Mouse (Mus musculus): Measurements from ENCODE around the gene G3bp2.
"Not testable (repeated sequence)": the region's sequence is repeated elsewhere in the genome, so short reads cannot be mapped to it uniquely, and the experiment has no call there.

Gene G3bp2

DNA sequence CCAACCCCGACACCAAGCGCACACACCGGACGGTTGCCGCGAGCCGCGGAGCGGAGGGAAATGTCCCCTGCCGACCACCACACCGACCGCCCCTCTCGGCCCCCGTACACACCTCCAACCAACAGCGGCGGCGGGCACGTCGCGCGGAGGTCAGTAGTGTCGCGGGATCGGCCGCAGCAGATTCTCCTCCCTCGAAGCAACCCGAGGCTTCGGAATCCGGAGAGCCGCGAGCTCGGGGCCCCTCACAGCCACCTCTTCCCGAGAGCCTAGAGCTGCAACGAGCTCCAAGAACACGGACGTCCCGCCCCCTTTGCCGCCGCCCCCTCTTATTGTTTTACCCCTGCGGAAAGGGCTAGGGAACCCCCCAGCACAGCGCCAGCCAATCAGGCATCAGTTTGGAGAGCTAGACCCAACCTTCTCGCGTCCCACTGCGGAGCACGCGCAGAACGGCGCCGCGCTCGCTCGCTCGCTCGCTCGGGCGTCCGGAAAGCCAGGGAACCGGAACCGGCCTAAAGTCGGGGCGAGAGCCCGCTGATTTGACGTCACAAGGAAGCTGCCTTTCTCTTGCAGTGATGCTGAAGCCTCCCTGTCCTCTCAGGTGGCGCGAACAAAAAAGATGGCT, at the start of gene G3bp2:
G3bp2 (minus strand) TSS at position 303 of the 622 bp plus-strand sequence.
- peak; percentile 96 for DNase-seq (ENCODE audit: extremely low read depth, low read depth)

DNA sequence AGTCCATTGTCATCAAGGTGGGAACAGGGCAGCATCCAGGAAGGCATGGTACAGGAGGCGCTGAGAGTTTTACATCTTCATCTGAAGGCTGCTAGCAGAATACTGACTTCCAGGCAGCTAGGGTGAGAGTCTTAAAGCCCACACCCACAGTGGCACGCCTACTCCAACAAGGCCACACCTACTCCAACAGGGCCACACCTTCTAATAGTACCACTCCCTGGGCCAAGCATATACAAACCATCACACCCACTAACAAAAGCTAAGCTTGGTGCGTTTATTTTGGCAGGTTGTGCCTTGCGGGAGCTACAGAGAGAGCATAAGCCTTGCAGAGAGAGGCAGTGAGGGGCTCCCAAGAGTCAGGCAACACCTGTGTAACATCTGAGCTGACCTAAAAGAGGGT, 49.5 kb upstream of the G3bp2 start:
- DNase-seq (ENCODE audit: extremely low read depth, low read depth), result not testable (repeated sequence)

DNA sequence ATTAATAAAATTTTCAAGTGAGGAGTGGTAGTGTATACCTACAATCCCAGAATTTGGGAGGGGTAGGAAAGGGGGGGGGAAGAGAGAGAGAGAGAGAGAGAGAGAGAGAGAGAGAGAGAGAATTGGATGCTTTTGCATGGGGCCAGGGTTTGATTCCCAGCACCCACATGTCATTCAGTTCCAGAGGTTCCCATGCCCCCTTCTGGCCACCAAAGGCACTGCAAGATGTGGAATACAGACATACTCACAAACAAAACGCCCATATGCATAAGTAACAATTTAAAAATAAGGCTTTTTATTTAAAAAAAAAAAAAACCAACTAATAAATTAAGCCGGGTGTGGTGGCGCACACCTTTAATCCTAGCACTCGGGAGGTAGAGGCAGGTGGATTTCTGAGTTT, 48.6 kb upstream of the G3bp2 start:
- no peak for DNase-seq (ENCODE audit: extremely low read depth, low read depth)

DNA sequence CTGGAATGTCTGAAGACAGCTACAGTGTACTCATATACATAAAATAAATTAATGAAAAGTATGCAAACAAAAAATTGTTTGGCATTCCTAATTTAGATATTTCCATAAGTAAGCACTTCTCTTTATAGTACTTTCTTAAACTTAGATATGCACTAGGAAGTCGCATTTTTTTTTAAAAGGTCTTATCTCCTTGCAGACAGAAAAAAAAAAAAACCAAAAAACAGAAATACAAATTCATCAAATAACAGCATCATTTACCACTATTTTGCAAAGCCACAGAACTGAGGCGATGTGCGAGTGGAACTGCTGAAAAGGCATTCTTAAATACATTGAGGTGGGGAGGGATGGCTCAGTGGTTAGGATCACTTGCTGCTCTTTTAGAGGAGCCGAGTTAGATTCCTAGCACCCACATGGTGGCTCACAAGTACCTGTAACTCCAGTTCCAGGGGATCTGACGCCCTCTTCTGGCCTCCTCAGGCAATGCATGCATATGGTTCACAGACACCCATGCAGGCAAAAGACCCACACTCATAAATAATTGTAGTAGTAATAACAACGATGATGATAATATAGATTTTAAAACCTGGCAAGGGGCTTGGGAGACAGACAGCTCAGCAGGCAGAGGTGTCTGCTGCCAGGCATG, 46.6 kb upstream of the G3bp2 start:
- peak; percentile 32 for DNase-seq (ENCODE audit: extremely low read depth, low read depth)

DNA sequence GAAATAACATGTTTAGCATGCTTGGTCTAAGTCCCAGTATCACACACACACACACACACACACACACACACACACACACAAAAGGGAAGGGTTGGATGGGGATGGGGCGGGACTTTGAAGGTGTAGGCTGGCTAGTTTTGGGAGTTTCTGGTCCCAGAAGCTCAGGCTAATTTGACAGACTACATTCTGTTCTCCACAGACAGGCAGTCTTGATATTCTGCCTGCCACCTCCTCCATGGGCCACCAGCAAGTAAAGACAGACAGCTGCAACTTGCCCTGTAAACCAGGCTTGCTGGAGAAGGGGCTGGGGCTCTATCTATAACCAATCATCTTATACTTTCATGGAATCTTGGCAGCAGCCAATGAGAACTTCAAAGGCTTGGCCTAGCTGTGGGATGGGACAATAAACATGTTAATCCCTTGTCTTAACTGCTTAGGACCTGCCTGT, 45.8 kb upstream of the G3bp2 start:
- peak; percentile 64 for DNase-seq (ENCODE audit: extremely low read depth, low read depth)

DNA sequence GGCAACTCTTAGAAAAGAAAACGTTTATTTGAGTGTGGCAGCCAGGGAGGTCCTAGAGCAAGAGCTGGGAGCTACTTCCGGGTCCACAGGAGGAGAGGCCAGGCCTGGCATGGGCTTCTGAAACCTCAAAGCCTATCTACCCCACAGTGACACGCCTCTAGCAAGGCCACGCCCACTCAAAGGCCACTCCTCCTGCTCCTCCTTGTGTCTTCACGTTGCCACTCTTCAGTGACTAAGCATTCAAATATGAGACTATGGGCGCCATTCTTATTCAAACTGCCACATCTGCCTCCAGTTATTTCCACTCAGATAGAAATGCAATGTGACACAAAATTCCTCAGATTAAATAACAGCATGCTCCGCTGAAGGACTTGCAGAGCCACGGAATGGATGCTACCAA, 45.1 kb upstream of the G3bp2 start:
- peak; percentile 98 for DNase-seq (ENCODE audit: extremely low read depth, low read depth)

DNA sequence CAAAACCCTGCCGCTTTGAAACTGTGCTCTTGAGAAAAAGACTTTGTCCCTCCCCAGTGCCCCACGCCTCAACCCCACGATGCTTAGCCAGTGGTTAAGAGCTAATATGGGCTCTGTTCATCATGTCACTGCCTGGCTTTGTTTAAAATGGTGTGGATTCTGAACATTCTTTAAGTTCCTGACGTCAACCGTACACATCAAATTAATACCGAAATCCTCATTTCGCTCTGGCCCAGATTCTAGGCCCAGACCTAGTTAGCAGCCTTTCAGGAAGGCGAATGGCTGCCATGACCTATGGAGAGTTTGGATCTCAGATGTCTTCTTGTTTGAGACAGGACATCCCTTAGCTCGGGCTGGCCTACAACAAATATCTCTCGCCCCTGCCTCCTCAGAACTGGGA, 44.2 kb upstream of the G3bp2 start:
- DNase-seq (ENCODE audit: extremely low read depth, low read depth), result no peak

DNA sequence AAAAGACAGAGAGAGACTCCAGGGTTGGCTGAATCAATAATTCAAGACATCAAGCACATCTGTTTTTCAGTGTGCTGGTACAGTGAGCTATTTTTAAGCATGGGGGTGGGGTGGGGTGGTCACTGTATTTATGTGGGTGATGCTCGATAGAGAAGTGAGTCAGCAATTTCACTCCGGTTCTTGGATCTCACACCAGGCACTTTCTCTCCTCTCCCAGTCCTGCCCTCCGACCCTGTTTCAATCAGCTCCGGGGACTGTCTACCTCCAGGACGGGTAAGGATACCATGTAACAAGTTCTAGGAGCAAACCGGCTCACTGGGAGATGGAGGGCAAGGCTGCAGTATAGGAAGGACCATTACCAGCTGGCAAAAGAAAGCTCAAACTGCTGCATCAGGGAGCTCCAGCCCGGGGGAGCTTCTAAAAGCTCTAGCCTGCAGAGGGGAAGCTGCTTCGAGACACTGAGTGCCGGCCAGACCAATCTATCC, 43.7 kb upstream of the G3bp2 start:
- DNase-seq (ENCODE audit: extremely low read depth, low read depth), result peak; percentile 84

DNA sequence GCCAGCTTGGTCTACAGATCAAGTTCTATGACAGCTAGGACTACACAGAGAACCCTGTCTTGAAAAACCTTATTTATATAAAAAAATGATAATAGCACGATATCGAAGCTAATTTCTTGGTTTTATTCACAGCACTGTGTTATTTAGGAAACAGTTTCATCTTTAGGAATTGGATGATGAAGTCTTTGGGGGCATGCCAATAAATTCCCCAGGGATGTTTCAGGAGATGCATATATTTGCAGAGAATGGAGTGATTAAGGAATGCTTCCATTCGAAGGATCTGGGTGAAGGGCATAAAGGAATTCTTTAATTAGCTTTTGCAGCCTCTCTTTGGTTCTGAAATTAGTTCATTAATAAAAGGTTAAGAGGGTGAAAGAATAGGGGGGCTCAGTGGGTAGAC, 41.9 kb upstream of the G3bp2 start:
- no peak for DNase-seq (ENCODE audit: extremely low read depth, low read depth)

DNA sequence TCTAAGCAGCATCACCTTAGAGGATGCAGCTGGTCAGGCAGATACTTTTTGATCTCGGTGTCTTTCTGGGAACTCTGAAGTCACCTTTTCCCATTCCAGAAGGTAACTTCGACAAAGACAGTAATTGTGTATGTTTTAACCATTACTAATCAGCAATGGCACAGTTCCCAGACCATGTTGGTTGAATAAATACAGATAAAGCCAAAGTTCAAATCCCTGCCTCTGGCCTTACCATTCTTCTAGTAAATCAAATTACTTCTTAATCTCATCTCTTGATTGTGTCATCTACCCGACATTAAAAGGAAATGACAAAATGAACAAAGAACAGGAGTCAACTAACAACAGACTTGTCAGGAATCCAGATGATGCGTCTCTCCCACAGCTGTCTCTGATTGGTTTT, 38.1 kb upstream of the G3bp2 start:
- no peak for DNase-seq (ENCODE audit: extremely low read depth, low read depth)

DNA sequence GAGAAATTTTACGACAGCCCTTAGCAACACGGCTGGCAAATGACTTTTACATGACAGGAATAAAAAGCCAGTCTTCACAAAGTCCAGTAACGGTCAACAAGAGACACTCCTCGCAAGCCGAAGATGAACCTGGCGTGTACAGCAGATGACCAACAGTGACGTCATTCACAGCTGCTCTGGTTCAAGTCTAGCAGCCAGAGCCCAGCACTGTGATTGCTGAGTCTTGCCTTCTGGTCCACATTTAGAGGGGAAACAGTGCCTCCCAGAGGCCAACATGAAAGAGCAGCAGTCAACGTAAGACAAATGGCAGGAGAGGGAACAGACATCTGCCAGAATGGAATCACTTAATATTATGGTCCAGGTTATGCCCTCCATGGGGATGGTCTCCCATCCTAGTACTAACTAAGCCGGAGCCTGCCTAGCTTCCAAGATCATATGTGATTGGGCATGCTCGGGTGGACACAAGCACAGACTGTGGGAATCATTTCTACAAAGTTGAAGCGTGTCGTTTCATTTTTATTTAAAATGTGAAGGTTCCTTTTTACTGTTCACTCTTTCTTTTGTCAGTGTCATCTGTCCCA, 34.4 kb upstream of the G3bp2 start:
- peak; percentile 42 for DNase-seq (ENCODE audit: extremely low read depth, low read depth)

DNA sequence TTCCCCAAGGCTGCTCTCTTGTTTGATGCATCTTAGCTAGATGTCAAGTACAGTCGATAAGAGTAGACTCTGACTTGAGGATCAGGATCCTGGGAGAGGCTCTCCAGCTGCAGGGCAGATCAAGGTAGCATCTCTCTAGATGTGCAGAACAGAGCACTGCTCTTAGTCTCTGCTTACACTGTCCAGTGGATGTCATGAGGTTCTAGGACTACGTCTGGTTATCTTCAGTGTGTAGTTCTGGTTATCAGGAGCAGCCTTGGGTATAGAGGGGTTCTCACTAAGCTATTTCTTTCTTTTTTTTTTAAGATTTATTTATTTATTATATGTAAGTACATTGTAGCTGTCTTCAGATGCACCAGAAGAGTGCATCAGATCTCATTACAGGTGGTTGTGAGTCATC, 31.4 kb upstream of the G3bp2 start:
- no peak for DNase-seq (ENCODE audit: extremely low read depth, low read depth)

DNA sequence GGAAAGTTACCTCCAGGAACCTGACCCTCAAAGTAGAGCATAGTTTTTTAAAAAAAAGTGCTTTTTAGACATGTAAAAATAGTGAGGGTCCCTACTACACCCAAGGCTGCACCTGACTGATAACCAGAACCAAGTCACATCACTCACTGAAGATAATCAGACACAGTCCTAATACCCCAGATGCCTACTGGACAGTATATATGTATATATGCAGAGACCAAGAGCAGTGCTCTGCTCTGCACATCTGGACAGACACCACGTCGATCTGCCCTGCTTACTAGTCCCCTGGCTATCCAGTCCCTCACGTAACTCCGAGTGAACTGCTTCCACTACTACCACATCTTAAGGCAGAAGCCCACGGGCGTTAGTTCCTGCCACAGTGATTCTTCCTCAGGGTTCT, 30.7 kb upstream of the G3bp2 start:
- DNase-seq (ENCODE audit: extremely low read depth, low read depth), result no peak

DNA sequence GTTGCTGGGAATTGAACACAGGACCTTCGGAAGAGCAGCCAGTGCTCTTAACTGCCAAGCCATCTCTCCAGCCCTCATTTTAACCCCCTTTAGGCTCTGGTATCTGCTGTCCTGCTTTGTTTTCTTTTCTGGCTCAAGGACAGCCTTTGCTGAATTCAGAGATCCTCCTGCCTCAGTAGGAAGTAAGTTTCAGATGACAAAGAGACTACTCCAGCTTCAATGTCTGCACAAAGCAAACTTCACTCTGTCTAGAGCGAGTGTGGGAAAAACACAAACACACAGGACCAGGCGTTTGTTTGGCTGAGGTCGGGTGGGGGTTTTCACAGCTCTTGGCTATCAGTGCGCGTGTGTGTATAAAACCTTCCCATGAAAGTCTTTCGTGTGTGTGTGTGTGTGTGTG, 30.0 kb upstream of the G3bp2 start:
- no peak for DNase-seq (ENCODE audit: extremely low read depth, low read depth)

DNA sequence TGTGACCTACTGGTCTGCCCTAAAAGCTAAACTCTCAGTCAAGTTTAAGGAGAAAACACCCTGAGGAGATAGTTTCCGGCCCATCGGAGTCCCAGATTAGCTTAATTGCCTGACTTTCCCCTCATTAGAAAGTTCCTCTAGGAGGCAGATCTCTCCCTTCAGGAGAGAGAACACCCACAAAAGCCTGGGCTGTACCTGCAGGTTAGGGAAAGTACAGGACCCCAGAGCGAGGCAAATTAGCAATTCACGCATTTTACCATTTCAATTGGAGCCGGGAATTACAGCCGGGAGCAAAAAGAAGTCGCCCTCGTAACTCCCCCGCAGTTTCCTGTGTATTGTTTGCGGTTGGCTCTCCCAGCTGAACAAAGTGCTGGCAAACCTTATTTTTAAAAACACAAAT, 29.1 kb upstream of the G3bp2 start:
- DNase-seq (ENCODE audit: extremely low read depth, low read depth), result no peak

DNA sequence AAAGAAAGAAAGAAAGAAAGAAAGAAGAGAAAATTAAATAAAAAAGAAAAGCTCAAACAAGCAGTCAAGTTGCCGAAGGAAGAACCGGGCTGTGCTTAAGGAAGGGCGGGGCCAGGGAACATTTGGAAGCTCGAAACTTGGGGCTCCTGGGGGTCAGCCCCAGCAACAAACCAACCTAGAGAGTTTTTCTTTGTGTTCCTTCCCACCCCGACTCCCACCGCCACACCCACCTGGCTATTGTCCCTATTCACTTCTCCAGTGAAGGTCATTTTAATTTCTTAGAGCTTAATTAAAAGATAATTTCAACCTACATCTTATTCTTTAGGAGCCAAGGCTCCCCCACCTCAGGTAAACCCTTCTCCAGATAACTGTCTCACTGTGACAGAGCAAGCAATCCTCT, 28.7 kb upstream of the G3bp2 start:
- no peak for DNase-seq (ENCODE audit: extremely low read depth, low read depth)

DNA sequence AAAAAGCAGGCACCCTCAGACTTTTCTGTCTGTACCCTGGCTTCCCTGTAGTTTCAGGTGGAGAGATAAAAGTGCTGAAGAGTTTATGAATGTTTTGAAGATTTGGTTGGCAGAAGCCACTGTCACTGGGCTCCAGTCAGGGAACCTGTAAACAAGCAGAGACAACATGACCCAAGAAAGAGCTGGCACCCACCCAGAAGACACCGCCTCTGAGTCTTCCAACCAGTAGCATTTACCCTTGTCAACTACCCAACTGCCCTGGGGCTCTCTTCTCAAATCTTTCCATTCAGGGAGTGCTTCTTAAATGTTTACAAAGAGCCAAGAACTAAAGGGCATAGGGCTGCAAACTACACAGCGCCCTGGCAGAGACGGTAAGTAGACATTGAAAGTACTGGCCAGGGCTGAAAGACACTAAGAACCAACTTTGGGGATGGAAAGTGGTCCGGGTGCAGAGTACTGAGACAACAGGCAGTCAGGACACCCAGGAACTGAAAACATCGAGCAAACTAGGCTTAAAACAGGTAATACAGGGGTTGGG, 27.4 kb upstream of the G3bp2 start:
- DNase-seq (ENCODE audit: extremely low read depth, low read depth), result no peak

DNA sequence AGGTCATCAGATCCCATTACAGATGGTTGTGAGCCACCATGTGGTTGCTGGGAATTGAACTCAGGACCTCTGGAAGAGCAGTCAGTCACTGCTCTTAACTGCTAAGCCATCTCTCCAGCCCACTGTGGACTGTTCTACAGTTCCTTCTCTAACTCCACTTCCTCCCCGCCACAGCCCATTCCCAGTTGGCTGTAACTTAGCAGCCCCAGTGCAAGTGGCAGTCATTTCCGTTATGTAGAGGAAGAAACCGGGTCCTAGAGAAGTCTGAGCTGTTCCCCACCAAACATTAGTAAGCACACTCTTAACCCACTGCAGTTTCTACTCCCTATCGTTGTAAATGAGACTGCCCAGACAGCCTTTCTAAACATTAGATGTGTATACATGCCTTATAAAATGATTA, 23.8 kb upstream of the G3bp2 start:
- DNase-seq (ENCODE audit: extremely low read depth, low read depth), result no peak

DNA sequence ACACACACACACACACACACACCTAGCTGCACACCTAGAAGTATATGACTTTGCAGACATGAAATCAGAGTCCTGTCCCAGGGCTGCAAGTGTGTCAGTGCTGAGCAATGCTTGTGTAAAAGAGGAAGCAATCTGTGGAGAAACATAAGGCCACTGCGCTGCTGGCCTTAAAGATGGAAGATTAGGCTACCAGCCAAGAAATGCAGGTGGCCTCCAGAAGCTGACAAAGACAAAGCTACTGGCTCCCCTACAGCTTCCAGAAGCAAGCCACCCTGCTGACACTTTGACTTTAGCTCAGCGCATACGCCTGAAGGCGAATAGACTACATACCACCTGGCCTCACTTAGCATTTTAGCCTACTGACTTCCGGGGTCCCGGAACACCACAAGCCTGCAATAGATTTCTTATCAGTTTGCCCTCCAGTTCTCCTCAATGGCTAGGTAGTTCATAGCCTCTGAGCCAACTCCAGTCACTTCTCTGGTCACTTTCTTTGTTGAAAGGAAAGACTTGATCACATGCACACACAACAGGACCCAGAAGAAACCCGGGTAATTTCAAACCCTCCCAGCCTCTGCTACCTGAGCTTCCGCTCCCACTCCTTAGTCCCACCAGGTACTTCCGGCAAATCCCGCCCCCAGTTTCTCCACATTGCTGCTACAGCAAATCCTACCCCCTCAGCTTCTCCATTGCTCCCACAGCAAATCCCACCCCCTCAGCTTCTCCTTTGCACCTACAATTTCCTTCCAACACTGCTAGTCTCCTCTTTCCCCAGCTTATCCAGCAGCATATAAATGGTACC, 23.0 kb upstream of the G3bp2 start:
- DNase-seq (ENCODE audit: extremely low read depth, low read depth), result peak; percentile 64

DNA sequence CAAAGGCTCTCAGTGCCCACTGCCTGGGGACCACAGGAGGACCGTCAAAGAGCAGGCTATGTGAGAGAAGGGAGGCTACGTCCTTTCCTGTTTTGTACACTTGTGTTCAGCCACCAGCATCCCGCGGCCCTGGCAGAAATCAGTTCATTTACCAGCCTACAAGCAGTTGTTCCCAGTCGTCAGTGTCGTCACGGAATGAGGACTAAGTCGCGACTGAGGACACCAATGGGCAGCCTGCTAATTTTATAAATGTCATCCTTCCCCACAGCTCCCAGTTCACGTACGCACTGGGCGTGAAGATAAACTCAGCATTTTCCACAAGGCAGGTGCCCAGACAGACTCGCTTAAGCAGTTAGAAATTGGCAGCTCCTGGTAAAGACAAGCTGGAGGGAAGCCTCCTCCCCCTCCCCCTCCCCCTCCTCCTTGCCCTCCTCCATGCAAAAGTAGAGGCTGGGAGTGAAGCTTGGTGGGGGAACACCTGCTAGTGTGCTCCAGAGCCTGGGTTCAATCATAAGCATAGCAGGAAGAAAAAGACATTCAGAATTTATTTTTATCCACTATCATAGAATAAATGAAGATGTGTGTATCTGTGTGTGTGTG, 20.4 kb upstream of the G3bp2 start:
- DNase-seq (ENCODE audit: extremely low read depth, low read depth), result no peak

DNA sequence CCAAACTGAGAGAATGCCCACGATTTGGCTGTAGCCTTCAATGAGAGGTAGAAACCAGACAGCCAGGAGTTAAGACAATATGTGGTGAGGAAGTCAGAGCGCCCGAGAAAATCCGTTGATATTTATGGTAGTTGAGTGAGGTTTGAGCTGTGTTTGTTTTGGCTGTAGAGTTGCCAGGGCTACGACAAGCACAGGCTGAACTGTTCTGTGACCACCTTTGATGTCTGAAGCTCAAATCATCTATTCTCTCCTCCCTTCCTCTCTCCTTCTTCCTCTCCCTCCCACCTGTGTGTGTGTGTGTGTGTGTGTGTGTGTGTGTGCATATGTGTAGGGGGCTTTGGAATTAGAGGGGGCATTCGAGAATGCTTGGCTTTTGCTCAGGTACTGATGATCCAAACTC, 19.5 kb upstream of the G3bp2 start:
- no peak for DNase-seq (ENCODE audit: extremely low read depth, low read depth)
